Mouse (Mus musculus): Measurements from ENCODE around the gene Cyp2c55. TPM values are rescaled to one million over a fixed set of nuclear protein-coding genes. Genes with fewer than 3 reads are reported as not detected.
A peak's percentile ranks its signal among the peaks of the same experiment; 100 is the strongest.

Gene Cyp2c55
- polyA plus RNA-seq (2015; fragmentation: Nextera tagmentation; extraction: Ambion mirVana) = 0.51 and 0.99 TPM in 2 replicates

- ATAC-seq (ENCODE audit: insufficient read depth, low FRiP score) = no peak
- Histone ChIP-seq H3K27me3 (ENCODE audit: control insufficient read depth, insufficient read depth, low read length) (no peaks in the 10 kb centered on the region), H3K4me3 (replicated peaks; ENCODE audit: low read length) (no peak within 1 kb of the TSS), H3K36me3 (ENCODE audit: control insufficient read depth, insufficient read depth, low read length) (no peaks in the 10 kb centered on the region), H3K4me1 (ENCODE audit: control insufficient read depth, insufficient read depth, low read length) (no peaks in the 10 kb centered on the region), H3K27ac (ENCODE audit: low read length) (no peak within 1 kb of the TSS), H3K4me2 (ENCODE audit: low read depth, low read length) (no peak within 1 kb of the TSS), H3K9me3 (replicated peaks; ENCODE audit: control insufficient read depth, low read length) (no peaks in the 10 kb centered on the region), H3K9ac (ENCODE audit: low read length) (no peak within 1 kb of the TSS)
Observed at GRCm38 (mm10) chr19:39006715-39007114, at the start of gene Cyp2c55. TSS of gene Cyp2c55 (plus strand) at chr19:39007019.

- H3K27me3 ChIP-seq (ENCODE audit: control insufficient read depth, insufficient read depth, low read length) = no peaks in the 10 kb centered on the region
- no peaks in the 10 kb centered on the region for H3K4me1 ChIP-seq (ENCODE audit: control insufficient read depth, insufficient read depth, low read length)
- no peak overlapping the region for H3K4me2 ChIP-seq (ENCODE audit: low read depth, low read length)
- no peak overlapping the region for H3K27ac ChIP-seq (ENCODE audit: low read length)
- H3K36me3 ChIP-seq (ENCODE audit: control insufficient read depth, insufficient read depth, low read length) = no peaks in the 10 kb centered on the region
- WGBS = 83% methylated on average over 6 of the region's 6 CpGs
- H3K4me3 ChIP-seq (replicated peaks; ENCODE audit: low read length) = no peak overlapping the region
- H3K9me3 ChIP-seq (replicated peaks; ENCODE audit: control insufficient read depth, low read length) = no peaks in the 10 kb centered on the region
- no peak overlapping the region for H3K9ac ChIP-seq (ENCODE audit: low read length)
- ATAC-seq (ENCODE audit: insufficient read depth, low FRiP score) = no peak
Observed at GRCm38 (mm10) chr19:38970741-38971140, 36.1 kb upstream of the Cyp2c55 start.

- no peak overlapping the region for H3K9ac ChIP-seq (ENCODE audit: low read length)
- no peak overlapping the region for H3K4me3 ChIP-seq (replicated peaks; ENCODE audit: low read length)
- no peaks in the 10 kb centered on the region for H3K9me3 ChIP-seq (replicated peaks; ENCODE audit: control insufficient read depth, low read length)
- no peaks in the 10 kb centered on the region for H3K36me3 ChIP-seq (ENCODE audit: control insufficient read depth, insufficient read depth, low read length)
- WGBS = 75% methylated on average over 5 of the region's 5 CpGs
- no peak overlapping the region for H3K4me2 ChIP-seq (ENCODE audit: low read depth, low read length)
- ATAC-seq (ENCODE audit: insufficient read depth, low FRiP score) = no peak
- no peak overlapping the region for H3K27ac ChIP-seq (ENCODE audit: low read length)
- no peaks in the 10 kb centered on the region for H3K27me3 ChIP-seq (ENCODE audit: control insufficient read depth, insufficient read depth, low read length)
- H3K4me1 ChIP-seq (ENCODE audit: control insufficient read depth, insufficient read depth, low read length) = no peaks in the 10 kb centered on the region
Observed at GRCm38 (mm10) chr19:38972581-38972980, 34.2 kb upstream of the Cyp2c55 start.

- Histone ChIP-seq H3K36me3 (ENCODE audit: control insufficient read depth, insufficient read depth, low read length) (no peaks in the 10 kb centered on the region), H3K27ac (ENCODE audit: low read length) (no peak overlapping the region), H3K4me1 (ENCODE audit: control insufficient read depth, insufficient read depth, low read length) (no peaks in the 10 kb centered on the region), H3K27me3 (ENCODE audit: control insufficient read depth, insufficient read depth, low read length) (no peaks in the 10 kb centered on the region), H3K4me3 (replicated peaks; ENCODE audit: low read length) (no peak overlapping the region), H3K9ac (ENCODE audit: low read length) (no peak overlapping the region), H3K4me2 (ENCODE audit: low read depth, low read length) (no peak overlapping the region), H3K9me3 (replicated peaks; ENCODE audit: control insufficient read depth, low read length) (no peaks in the 10 kb centered on the region)
- ATAC-seq (ENCODE audit: insufficient read depth, low FRiP score) = no peak
- 46% methylated on average over 7 of the region's 7 CpGs for WGBS
Observed at GRCm38 (mm10) chr19:38973666-38974065, 33.2 kb upstream of the Cyp2c55 start.

DNA sequence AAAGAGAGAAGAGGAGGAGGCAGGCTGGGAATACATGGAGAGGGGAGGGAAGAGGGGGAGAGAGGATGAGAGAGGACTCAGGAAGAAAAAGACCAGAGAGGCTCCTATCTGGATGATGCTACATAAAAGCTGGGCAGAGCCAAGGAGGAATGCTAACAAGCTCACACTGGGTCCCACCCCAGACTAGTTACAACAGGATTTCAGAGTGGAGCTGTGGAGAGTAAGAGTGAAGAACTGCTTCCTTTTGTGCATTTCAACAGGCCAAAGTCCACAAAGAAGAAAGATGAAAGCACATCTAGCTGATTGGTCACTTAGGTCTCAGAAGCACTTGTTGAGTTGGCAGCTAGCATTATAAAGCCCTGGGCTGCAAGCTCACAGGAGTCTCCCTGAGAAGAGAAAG lies 30.6 kb upstream of the Cyp2c55 start:
- no peaks in the 10 kb centered on the region for H3K4me1 ChIP-seq (ENCODE audit: control insufficient read depth, insufficient read depth, low read length)
- ATAC-seq (ENCODE audit: insufficient read depth, low FRiP score) = no peak
- no peak overlapping the region for H3K27ac ChIP-seq (ENCODE audit: low read length)
- no peaks in the 10 kb centered on the region for H3K9me3 ChIP-seq (replicated peaks; ENCODE audit: control insufficient read depth, low read length)
- no peak overlapping the region for H3K4me2 ChIP-seq (ENCODE audit: low read depth, low read length)
- no peak overlapping the region for H3K4me3 ChIP-seq (replicated peaks; ENCODE audit: low read length)
- no peaks in the 10 kb centered on the region for H3K27me3 ChIP-seq (ENCODE audit: control insufficient read depth, insufficient read depth, low read length)
- no peaks in the 10 kb centered on the region for H3K36me3 ChIP-seq (ENCODE audit: control insufficient read depth, insufficient read depth, low read length)
- H3K9ac ChIP-seq (ENCODE audit: low read length) = no peak overlapping the region

DNA sequence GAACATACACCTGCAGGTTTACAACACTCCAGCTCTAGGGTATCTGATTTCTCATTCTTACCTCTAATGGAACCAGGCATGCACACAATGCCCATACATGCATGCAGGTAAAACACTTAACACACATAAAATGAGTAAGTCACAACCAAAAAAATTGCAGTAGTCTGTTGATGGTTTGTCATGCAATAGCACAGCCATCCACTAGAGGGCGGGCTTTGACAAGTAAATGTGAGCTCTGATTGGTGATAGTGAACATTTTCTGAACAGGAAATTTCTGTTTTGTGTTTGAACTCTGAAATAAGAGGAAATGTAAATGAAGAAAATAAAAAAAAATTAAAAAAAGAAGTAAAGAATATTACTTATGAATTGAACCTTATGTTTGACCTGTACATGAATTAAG lies 24.9 kb upstream of the Cyp2c55 start:
- Histone ChIP-seq H3K27ac (ENCODE audit: low read length) (no peak overlapping the region), H3K36me3 (ENCODE audit: control insufficient read depth, insufficient read depth, low read length) (no peaks in the 10 kb centered on the region), H3K4me3 (replicated peaks; ENCODE audit: low read length) (no peak overlapping the region), H3K4me1 (ENCODE audit: control insufficient read depth, insufficient read depth, low read length) (no peaks in the 10 kb centered on the region), H3K9ac (ENCODE audit: low read length) (no peak overlapping the region), H3K9me3 (replicated peaks; ENCODE audit: control insufficient read depth, low read length) (no peaks in the 10 kb centered on the region), H3K27me3 (ENCODE audit: control insufficient read depth, insufficient read depth, low read length) (no peaks in the 10 kb centered on the region), H3K4me2 (ENCODE audit: low read depth, low read length) (no peak overlapping the region)
- WGBS = 0% methylated on average over 1 of the region's 1 CpGs
- no peak for ATAC-seq (ENCODE audit: insufficient read depth, low FRiP score)

GRCm38 (mm10) chr19:38998248-38998647 lies 8.6 kb upstream of the Cyp2c55 start:
- 76% methylated on average over 4 of the region's 4 CpGs for WGBS
- H3K4me3 ChIP-seq (replicated peaks; ENCODE audit: low read length) = no peak overlapping the region
- no peaks in the 10 kb centered on the region for H3K27me3 ChIP-seq (ENCODE audit: control insufficient read depth, insufficient read depth, low read length)
- no peaks in the 10 kb centered on the region for H3K9me3 ChIP-seq (replicated peaks; ENCODE audit: control insufficient read depth, low read length)
- H3K27ac ChIP-seq (ENCODE audit: low read length) = no peak overlapping the region
- H3K9ac ChIP-seq (ENCODE audit: low read length) = no peak overlapping the region
- ATAC-seq (ENCODE audit: insufficient read depth, low FRiP score) = no peak
- no peaks in the 10 kb centered on the region for H3K4me1 ChIP-seq (ENCODE audit: control insufficient read depth, insufficient read depth, low read length)
- no peak overlapping the region for H3K4me2 ChIP-seq (ENCODE audit: low read depth, low read length)
- H3K36me3 ChIP-seq (ENCODE audit: control insufficient read depth, insufficient read depth, low read length) = no peaks in the 10 kb centered on the region

- Histone ChIP-seq H3K4me1 (ENCODE audit: control insufficient read depth, insufficient read depth, low read length) (no peaks in the 10 kb centered on the region), H3K9ac (ENCODE audit: low read length) (no peak overlapping the region), H3K9me3 (replicated peaks; ENCODE audit: control insufficient read depth, low read length) (no peaks in the 10 kb centered on the region), H3K27me3 (ENCODE audit: control insufficient read depth, insufficient read depth, low read length) (no peaks in the 10 kb centered on the region), H3K36me3 (ENCODE audit: control insufficient read depth, insufficient read depth, low read length) (no peaks in the 10 kb centered on the region), H3K4me3 (replicated peaks; ENCODE audit: low read length) (no peak overlapping the region), H3K4me2 (ENCODE audit: low read depth, low read length) (no peak overlapping the region), H3K27ac (ENCODE audit: low read length) (no peak overlapping the region)
- no peak for ATAC-seq (ENCODE audit: insufficient read depth, low FRiP score)
- WGBS = 60% methylated on average over 1 of the region's 1 CpGs
Observed at GRCm38 (mm10) chr19:38998676-38999075, 8.1 kb upstream of the Cyp2c55 start.

DNA sequence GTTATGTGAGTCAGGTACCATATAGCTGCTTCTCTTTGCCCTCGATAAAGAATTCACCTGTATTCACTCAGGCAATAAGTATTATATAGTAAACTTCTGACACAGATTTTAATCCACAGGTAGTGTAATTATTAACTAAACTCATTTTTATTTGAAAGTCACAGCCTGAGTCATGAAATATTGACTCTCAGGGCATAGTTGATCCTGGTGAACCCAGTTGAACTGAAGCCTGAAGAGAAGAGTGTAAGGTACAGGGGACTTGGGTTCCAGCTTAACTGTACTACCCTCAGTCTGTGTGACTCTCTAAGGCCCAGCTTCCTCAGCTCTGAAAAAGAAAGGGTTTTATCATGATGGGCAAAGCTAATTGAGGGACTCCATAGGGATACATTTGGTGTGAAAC lies 1.7 kb upstream of the Cyp2c55 start:
- Histone ChIP-seq H3K4me3 (replicated peaks; ENCODE audit: low read length) (no peak overlapping the region), H3K4me1 (ENCODE audit: control insufficient read depth, insufficient read depth, low read length) (no peaks in the 10 kb centered on the region), H3K27me3 (ENCODE audit: control insufficient read depth, insufficient read depth, low read length) (no peaks in the 10 kb centered on the region), H3K36me3 (ENCODE audit: control insufficient read depth, insufficient read depth, low read length) (no peaks in the 10 kb centered on the region), H3K9ac (ENCODE audit: low read length) (no peak overlapping the region), H3K4me2 (ENCODE audit: low read depth, low read length) (no peak overlapping the region), H3K27ac (ENCODE audit: low read length) (no peak overlapping the region), H3K9me3 (replicated peaks; ENCODE audit: control insufficient read depth, low read length) (no peaks in the 10 kb centered on the region)
- WGBS = 76% methylated on average over 1 of the region's 1 CpGs
- ATAC-seq (ENCODE audit: insufficient read depth, low FRiP score) = peak; percentile 44; the same call in 1 of the 2 replicates

- no peak overlapping the region for H3K4me3 ChIP-seq (replicated peaks; ENCODE audit: low read length)
- H3K4me1 ChIP-seq (ENCODE audit: control insufficient read depth, insufficient read depth, low read length) = no peaks in the 10 kb centered on the region
- WGBS = 94% methylated on average over 1 of the region's 1 CpGs
- H3K36me3 ChIP-seq (ENCODE audit: control insufficient read depth, insufficient read depth, low read length) = no peaks in the 10 kb centered on the region
- H3K9ac ChIP-seq (ENCODE audit: low read length) = no peak overlapping the region
- H3K4me2 ChIP-seq (ENCODE audit: low read depth, low read length) = no peak overlapping the region
- H3K27ac ChIP-seq (ENCODE audit: low read length) = no peak overlapping the region
- ATAC-seq (ENCODE audit: insufficient read depth, low FRiP score) = no peak
- H3K27me3 ChIP-seq (ENCODE audit: control insufficient read depth, insufficient read depth, low read length) = no peaks in the 10 kb centered on the region
- H3K9me3 ChIP-seq (replicated peaks; ENCODE audit: control insufficient read depth, low read length) = no peaks in the 10 kb centered on the region
Observed at GRCm38 (mm10) chr19:39057928-39058327, 51.1 kb downstream of the Cyp2c55 start.

Measured in stomach, embryonic 16.5 days (tissue).